Mouse (Mus musculus): Measurements from ENCODE around the gene Enpp3. TPM values are rescaled to one million over a fixed set of nuclear protein-coding genes. Genes with fewer than 3 reads are reported as not detected.
"Not testable (repeated sequence)": the region's sequence is repeated elsewhere in the genome, so short reads cannot be mapped to it uniquely, and the experiment has no call there.

The Enpp3 gene
- polyA plus RNA-seq, 1 experiment = 6.6 TPM

DNA sequence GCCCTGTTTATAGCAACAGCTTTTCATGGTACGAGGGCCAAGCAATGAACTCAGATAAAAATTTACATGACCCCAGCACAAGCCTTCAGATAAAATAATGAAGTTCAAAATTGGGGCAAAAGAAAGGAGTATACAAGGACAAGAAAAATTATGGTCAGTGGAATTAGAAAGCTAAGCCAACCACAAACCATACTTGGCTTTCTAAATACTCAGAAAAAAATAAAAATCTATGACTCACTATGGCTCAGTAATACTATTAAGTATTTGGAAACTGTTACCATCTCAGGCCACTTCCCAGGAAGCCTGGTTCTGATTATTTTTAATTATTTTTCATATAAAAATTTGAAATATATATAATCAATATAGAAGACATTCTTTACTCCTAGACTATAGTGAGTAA is 19.8 kb downstream of the Enpp3 start:
- no peak for DNase-seq (ENCODE audit: low spot score)

DNA sequence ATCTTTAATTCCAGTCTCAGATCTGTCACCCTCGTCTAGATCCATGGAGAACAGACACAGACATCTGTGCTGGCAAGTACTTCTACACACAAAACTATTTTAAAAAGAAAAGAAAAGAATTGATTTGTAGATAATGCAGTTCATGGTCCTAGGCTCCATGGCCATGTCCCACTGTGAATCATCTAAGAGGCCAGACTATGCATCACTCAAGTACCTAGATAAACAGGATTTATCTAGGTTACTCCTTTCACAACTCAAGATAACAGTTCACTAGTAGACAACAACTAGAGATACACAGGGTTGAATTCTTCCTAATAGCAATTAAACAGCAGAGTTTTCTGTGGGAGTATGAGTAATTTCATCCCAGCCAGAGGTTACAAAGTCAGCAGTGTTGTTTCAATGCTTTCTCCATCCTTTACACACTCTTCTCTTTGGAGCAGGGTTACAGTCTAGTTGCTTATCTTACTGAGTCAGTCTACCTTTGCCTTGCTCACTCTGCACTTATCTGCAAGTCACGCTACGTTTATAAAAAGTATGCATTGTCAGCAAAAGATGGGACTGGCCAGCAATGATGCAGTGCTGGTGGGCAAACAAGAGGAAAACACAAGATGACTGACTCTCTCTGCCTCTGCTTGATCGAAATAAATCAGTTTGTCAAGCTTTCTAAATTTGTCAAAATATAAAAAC is 20.5 kb downstream of the Enpp3 start:
- DNase-seq (ENCODE audit: low spot score) = no peak

DNA sequence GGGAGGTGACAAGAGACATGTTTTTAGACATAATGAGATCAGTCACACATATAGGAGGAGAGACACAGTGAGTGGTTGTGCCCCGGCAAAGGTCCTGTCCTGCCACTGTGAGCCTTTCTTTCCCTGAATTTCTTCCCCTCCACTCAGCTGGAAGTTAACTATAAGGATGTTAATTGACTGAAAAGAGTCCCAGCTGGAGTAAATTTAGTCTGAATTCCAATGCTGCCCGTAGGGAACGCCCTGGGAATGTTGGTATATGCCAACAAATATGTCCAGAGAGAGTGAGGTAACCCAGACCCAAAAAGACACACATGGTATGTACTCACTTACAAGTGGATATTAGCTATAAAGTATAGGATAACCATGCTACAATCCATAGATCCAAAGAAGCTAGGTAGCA is 23.1 kb downstream of the Enpp3 start:
- no peak for DNase-seq (ENCODE audit: low spot score)

DNA sequence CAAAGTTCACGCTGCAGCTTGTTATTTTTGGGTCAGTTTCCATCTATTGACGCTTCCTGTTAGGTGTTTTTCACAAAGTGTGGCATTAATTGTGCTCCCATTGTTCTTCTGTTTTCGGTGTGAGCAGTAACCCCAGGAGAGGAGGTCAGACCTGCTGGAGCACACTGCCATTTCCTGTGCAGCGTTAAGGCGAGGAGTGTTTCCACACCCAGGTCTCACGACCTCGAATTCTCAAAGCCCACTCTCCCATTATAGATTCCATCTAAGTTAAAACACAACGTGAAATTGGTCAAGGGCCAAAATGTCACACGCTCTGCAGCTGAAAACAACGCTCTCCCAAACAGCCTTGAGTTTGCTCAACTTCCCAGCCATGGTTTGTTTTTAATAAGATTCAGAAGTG is 32.0 kb downstream of the Enpp3 start:
- DNase-seq (ENCODE audit: low spot score) = no peak

DNA sequence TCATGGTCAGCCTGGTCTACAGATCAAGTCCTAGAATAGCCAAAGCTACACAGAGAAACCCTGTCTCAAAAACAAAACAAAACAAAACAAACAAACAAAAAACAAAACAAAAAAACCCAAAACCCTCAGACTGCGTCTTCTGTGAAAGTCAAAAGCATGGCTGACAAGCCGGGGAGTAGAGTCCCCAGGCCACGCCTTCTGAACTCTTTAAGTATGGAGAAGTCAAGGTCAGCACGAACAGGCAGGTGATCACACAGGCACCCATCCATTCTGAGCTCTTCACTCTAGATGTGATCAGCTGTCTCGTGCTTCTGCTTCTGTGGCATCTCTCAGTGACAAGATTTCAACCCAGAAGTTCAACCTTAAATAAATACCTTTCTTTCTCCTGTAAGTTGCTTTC is 35.9 kb downstream of the Enpp3 start:
- no peak for DNase-seq (ENCODE audit: low spot score)

DNA sequence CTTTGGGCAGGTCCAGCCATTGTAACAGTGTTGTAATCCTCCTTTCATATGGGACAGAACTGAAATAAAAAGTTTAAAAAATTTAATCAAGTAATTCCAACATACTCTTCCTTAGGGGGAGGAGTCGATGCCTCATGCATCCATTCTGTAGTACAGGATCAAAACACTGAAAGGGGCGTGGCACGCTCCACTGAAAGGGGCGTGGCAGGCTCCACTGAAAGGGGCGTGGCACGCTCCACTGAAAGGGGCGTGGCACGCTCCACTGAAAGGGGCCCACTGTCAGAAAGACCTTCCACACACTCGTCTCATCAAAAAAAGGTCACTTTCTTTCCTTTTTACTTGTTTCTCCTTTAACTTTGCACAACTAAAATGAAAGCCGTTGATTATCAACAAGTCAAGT is 36.7 kb downstream of the Enpp3 start:
- DNase-seq (ENCODE audit: low spot score) = no peak

DNA sequence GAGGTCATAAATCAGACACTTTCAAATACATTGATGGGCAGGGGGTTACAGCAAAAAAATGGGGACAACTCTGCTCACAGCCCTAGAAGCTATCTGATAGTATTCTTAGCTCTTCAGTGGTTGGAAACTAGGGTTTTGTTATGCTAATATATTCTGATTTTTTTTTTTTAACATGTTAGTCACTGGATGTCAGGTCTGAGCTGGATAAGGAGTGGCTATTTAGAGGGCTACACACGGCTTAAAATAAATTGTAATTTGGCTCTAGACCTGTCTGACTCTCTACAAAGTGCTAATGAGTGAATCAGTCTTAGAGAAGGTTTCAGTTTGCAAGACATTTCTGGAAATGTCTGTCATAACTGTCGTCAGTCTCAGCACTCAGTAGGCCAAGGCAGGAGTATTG is 37.5 kb downstream of the Enpp3 start:
- DNase-seq (ENCODE audit: low spot score) = no peak

DNA sequence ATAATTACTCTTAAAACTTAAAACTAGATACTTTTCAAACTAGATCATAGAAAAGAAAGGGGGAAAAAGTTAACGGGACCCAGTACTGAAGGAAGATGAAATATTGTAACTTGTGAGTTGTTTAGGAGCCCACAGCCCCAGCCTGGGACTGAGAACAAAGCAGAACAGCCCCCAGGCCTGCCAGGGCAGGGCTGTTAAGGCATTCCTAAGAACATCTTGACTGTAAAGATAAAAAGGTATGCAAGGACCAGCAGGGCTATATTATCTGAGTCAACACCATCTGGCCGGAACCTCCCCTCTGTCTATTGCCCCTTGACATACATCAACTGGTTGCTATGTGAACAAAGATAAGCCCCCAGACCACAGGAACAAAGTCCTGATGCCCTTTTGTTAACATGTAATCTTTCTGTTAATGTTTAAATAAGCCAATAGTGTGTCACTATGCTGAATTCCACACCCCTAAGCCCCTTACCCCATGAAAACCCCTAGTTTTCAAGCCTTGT is 39.8 kb downstream of the Enpp3 start:
- DNase-seq (ENCODE audit: low spot score) = not testable (repeated sequence)

DNA sequence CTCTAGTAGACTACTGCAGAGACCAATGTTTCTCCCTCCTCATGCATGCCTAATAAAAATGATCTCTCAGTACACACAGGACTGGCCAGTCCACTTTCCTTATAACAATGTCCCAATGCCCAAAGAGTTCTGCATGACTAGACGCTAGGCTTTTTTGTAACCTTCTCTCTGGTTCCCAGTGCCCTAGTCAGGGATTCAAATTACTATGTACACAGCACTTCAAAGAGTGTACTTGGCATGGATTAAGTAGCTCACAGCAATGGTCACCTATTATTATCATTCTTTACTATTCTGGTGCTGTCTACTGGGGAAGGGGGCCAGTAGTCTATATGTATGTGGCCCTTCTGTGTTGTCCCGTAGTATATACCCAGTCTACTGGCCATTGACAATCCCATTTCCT is 40.8 kb downstream of the Enpp3 start:
- DNase-seq (ENCODE audit: low spot score) = no peak

DNA sequence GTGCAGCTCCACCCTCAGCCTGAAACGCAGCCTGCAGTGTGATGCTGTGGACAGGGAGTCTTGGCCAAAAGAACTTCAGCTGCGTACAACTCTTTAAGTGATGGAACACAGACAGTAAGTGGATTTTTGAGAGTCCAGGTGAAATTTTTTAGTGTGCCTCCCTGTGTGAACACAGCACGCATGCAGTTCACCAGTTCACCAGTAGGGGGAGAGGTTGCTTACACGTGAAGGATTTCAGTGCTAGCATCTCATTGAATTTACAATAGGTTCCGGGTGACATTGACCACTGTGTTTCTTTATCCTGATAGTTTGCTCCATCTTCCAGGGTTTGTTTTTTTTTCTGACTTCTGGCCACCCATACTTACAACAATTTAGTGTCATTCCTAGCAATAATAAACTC is 45.4 kb downstream of the Enpp3 start:
- DNase-seq (ENCODE audit: low spot score) = no peak

DNA sequence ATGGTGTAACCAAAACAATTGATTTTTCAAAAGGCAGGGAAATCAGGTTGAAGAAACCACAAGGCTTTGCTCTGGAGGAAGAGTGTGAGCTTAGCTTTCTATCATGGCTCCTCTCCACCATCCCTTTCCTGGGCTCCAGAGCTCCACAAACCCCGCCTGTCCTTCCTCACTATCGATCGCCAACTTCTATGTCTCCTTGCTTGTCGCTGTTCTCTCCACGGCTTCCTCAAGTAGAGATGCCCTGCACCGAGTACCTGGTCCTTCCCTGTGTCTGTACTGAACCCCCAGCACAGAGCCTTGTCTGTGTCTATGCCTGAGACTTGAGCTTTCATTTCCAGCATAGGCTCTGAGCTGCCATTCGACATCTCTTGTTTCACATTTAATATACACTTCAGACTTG is 49.9 kb downstream of the Enpp3 start:
- DNase-seq (ENCODE audit: low spot score) = no peak

DNA sequence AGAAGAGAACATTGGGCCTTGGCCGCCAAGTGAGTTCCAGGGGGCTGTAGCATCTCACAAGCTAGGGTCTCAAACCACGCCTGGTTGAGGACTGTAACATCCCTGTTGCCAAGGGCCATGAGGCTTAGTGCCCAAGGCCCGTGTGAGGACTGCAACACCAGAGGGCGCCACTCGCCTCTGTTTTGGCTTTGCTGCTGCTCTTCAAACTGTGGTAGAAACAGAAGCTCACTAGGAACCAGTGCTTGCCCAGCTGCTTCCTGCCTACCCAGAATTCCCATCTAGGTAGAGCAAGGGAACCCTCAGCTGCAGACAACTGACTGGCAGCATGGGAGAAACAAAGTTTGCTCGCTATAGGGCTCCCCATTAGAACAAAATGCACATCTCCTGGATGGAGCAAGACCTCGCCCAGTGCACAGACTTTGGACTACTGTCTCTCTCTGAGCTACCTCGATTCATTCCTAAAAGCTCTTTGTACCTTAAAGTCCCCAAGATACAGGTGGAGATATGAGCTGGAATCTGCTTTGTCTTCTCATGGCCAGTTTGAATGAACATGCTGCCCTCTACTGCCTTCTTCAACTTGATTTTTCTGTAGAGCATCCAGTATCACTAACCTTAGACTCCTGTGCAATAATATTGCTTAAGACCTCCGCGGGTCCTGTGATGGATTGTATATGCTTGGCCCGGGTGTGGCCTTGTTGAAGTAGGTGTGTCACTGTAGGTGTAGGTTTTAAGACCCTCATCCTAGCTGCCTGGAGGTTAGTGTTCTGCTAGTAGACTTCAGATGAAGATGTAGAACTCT is 52.7 kb downstream of the Enpp3 start:
- DNase-seq (ENCODE audit: low spot score) = peak; percentile 44

DNA sequence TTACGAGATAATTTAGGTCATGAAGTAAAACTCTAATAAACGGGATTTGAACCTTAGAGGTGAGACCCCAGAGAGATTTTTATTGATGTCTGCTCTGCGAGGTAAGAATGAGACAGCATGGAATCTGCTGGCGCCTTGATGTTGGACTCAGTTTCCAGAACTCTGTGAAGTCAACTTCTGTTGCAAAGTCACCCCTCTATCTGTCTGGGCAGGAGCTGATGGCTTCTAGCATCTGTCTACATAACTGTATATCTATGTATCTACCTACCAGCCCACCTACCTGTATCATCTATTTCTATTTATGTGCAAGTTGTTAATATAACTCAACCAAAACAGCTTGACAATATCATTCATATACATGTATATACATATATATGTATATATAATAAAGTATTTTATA is 57.3 kb downstream of the Enpp3 start:
- DNase-seq (ENCODE audit: low spot score) = no peak

DNA sequence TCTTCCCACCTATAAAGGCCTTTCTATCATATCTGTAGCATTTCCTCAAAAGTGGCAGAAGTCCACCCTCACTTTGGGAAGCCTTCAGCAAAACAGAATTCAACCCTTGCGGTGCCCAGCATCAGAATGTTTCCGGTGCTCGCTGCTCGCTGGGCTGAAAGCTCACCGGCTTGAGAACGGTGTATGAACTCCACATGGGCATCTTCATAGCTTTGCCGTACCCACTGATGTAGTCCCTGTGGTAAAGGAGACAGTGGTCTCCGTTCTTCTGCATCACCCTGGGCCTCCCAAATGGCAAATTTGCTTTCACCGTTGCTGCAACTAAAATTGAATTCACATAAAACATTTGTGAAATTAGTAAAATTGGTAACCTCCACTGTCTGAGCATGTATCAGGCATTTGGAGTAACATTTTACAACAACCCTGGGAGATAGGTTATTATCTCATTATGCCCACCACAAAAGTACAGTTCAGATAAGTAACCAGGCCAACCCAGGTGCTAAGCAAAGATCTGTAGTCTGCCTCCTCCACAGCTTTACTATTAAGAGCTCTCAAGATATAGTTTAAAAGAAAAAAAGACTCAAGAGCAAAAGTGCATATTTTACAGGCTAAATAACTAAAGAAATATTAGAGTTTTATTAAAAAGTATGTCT is 57.9 kb downstream of the Enpp3 start:
- no peak for DNase-seq (ENCODE audit: low spot score)

DNA sequence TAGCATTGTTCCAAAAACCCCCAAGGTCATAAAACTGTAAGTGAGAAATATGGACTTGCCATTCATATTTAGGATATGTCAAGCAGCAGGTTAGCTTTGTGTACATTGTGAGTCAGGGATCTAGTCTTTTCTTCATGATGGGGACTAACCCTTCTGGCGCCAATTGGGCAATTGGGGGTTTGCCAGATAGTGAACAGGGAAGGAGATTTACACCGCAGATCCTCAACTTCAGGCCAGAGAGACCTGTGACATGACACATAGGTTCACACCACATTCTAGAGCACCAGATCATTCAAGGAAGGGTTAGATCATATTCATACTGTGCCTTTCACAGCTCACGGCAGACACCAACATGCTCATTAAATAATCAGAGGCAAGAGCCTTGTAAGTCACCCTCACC is 58.7 kb downstream of the Enpp3 start:
- no peak for DNase-seq (ENCODE audit: low spot score)

DNA sequence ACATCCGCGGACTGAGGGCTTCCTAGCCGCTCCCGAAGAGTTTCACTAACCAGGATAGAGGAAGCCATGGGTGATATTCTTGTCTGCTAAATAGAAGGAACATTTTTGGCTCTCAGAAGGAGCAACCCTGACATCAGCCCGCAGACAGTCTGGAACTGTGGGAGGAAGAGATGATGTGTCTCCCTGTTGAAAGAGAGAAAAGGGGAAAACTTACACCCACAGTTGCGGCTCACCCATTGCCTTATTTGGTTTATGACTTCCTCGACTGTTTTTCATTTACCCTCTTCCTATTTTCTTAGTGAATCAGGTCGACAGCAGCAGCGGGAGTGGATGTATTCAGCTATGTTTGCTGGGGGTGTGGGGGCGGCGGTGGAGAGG is 64.0 kb downstream of the Enpp3 start:
- no peak for DNase-seq (ENCODE audit: low spot score)

DNA sequence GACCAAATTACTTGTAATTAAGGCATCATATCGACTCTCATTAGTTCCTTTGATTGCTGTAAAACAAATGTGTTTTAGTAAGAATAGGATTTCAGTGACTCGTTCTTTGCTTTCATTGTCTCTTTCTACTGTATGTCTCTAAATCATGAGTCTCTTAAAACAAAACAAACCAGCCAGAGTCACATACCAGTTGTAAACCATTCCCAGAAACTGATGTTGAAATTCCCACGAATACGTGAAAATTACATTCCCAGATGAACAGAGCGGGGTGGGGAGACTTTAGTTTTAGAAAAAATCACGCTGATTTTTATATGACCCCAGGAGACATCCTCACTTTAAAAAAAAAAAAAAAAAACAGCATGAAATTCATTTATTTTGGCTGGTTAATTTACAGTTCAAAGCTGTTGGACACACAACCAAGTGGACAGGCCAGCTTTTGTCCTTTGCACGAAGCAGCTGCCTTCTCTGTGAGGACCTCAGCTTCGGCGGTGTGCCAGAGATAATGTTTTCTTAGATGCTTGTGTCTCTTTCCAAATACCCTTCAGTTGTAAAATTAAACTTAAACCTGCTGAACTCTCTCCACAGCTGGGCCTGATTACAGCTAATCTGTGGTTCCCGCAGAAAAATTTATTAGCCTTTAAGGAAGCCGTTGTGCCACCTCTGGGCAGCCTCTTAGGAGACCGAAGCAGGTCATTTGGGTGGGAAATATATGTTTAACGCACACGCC is 64.5 kb downstream of the Enpp3 start:
- no peak for DNase-seq (ENCODE audit: low spot score)

DNA sequence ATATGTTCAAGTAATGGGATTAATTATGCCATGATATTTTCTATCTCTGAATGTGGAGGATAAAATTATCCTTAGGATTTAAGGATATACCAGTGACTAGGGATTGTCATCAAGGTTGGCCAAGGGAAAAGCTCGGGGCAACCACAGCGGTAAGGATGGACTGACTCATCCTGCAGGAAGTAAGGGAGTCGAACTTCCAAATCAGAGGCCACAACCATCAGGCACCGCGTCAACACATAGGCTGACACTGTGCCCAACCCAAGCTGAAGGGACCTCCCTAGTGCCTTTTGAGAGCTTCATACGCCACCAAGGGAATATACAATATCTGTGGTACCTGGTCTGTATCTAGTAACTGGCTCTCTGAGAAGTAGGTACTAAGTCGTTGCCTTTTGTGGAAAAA is 73.1 kb downstream of the Enpp3 start:
- DNase-seq (ENCODE audit: low spot score) = no peak

DNA sequence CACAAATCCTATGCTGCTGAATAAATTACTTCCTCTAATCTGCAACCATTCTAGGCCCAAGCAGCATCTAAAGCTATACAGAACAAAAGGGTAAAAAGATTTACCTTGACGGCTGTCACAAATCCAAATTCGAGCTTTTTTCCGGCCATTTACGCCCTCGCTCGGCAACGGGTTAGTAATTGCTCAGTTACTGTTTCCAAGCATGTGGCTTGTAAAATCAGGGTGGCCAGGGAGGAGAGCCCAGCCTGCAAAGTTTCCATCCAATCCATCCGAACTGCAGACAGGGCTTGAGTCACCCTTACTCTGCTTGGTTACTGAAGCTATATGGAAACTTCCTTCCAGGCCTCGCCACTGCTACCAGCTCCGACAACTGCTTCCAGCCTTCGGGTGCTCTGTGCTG is 74.9 kb downstream of the Enpp3 start:
- DNase-seq (ENCODE audit: low spot score) = no peak

DNA sequence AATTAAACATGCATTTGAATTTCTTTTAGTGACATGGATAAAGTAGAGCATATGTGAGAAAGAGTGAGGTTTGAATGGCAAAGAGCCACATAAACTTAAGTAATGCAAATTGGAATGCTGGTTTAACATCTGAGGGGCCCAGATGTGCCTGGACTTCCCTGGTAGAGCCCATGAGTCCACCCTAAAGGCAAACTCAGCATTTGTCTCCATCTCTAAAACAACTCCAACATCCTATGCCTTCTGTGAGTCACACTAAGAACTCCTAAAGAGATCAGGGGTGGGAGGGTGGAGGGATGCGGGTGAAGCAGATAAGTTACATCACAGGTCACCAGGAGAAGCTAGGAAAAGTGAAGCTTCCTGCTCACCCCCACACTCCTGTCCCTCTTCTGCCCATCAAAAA is 76.6 kb downstream of the Enpp3 start:
- no peak for DNase-seq (ENCODE audit: low spot score)

DNA sequence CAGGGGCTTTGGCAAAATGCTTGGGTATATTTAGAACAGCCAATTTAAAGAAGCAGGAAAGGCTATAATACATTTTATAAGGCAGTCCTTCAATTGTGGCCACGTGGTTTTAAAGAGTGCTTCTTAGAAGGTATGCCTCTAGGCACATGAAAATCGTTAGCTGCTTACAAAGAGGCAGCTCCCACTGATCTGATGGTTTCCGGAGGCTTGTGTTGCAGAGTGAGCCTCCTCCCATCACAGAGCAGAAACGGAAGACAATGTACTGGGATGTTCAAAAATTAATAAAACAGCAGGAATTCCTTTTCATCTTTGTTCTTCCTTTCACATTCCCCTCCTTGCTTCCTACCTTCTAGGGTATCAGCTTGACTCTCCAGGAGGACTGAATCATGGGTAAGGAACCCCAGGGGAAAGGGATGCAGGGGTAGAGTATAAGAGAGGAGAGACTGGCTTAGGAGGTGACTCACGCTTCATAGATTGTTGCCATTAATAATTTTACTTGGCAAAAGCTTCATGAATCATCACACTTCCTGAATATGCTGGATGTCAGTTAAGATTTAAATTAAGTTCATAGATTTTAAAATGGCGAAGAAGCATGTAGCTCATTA is 77.4 kb downstream of the Enpp3 start:
- no peak for DNase-seq (ENCODE audit: low spot score)

DNA sequence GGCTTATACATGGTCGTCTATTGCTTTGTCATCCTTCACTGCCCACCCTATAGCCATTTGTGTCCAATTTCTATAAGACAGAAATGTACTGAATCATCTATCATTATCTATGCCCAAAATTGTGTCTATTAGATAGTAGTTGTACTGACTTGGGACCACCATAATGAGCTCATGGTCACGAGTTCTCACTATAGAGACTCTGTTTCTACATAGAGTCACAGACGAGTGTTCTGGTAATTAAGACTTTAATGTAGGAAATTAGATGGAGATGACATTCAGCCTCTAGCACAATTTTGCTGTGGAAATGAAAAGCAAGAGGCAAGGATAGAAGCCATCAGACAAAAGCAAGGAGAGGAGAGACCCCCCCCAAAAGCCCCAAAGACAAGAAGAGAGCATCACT is 78.0 kb downstream of the Enpp3 start:
- no peak for DNase-seq (ENCODE audit: low spot score)

All from urinary bladder, adult 2 months (tissue).